Mouse (Mus musculus) left cerebral cortex, adult 8-10 months (tissue): ENCODE data around the gene Grin3a. TPM values are rescaled to one million over a fixed set of nuclear protein-coding genes. Genes with fewer than 3 reads are reported as not detected.

ENCODE experiments used
- total RNA-seq, 4 experiments: library from RNA; stranded (reverse); gene quantifications; 2 replicates each; pipeline ENCODE4 v1.2.4; 2022

The Grin3a gene
- total RNA-seq, 4 experiments from 2014 or later, result 28.9 to 32.4 (median 29.5) TPM

Other genes with a start within 250 kb of the Grin3a start
- 10 to 100 TPM; 70.3 to 77.8 (median 74.8) TPM for gene Tmem246, start 247.9 kb downstream of the Grin3a start, total RNA-seq
- 10 to 100 TPM; 63.9 to 70.8 (median 66.1) TPM for gene Rnf20, start 213.7 kb downstream of the Grin3a start, total RNA-seq
- under 1 TPM; 0.34 to 0.94 (median 0.59) TPM for gene Ppp3r2, start 163.7 kb downstream of the Grin3a start, total RNA-seq